Mouse (Mus musculus): Measurements from ENCODE around the gene Gstm5. TPM values are rescaled to one million over a fixed set of nuclear protein-coding genes. Genes with fewer than 3 reads are reported as not detected.

Gstm5 gene
- polyA plus RNA-seq, 1 experiment: 20.7 TPM

- H3K4me3 ChIP-seq (ENCODE audit: insufficient read depth, poor library complexity, severe bottlenecking): no peak overlapping the region
- no peaks in the 10 kb centered on the region for H3K36me3 ChIP-seq (ENCODE audit: control insufficient read depth, insufficient read depth)
- H3K79me3 ChIP-seq (ENCODE audit: low read depth): no peaks in the 10 kb centered on the region
- H3K79me2 ChIP-seq (ENCODE audit: control insufficient read depth, insufficient read depth): no peaks in the 10 kb centered on the region
- H3K27me3 ChIP-seq (ENCODE audit: control insufficient read depth, insufficient read depth, insufficient read length): no peaks in the 10 kb centered on the region
- no peak for TF ChIP-seq FOSL1 (IDR thresholded peaks at IDR 0.05; ENCODE audit: insufficient read depth, low read length, poor library complexity, severe bottlenecking)
- TF ChIP-seq USF1 (IDR thresholded peaks at IDR 0.05; ENCODE audit: low read depth): no peak
- peak; percentile 70 for TF ChIP-seq CTCF (IDR thresholded peaks at IDR 0.05; ENCODE audit: control insufficient read depth, insufficient read depth, insufficient read length)
- H3ac ChIP-seq (ENCODE audit: control insufficient read depth, insufficient read length, low read depth): no peak overlapping the region
Observed at GRCm38 (mm10) chr3:107939403-107939802, 43.8 kb downstream of the Gstm5 start.

GRCm38 (mm10) chr3:107939830-107940229 is 44.2 kb downstream of the Gstm5 start:
- H3K36me3 ChIP-seq (ENCODE audit: control insufficient read depth, insufficient read depth): no peaks in the 10 kb centered on the region
- H3K27me3 ChIP-seq (ENCODE audit: control insufficient read depth, insufficient read depth, insufficient read length): no peaks in the 10 kb centered on the region
- no peak for TF ChIP-seq CEBPB (IDR thresholded peaks at IDR 0.05; ENCODE audit: low read depth)
- TF ChIP-seq MYOG (IDR thresholded peaks at IDR 0.05; ENCODE audit: control insufficient read depth, extremely low read depth, insufficient read length): no peak
- TF ChIP-seq MYOD1 (IDR thresholded peaks at IDR 0.05; ENCODE audit: control insufficient read depth, insufficient read length, low read depth): no peak
- TF ChIP-seq CTCF (IDR thresholded peaks at IDR 0.05; ENCODE audit: control insufficient read depth, insufficient read depth, insufficient read length): no peak
- no peaks in the 10 kb centered on the region for H3K79me2 ChIP-seq (ENCODE audit: control insufficient read depth, insufficient read depth)
- H3K4me3 ChIP-seq (ENCODE audit: insufficient read depth, poor library complexity, severe bottlenecking): no peak overlapping the region
- no peaks in the 10 kb centered on the region for H3K79me3 ChIP-seq (ENCODE audit: low read depth)
- no peak overlapping the region for H3ac ChIP-seq (ENCODE audit: control insufficient read depth, insufficient read length, low read depth)

DNA sequence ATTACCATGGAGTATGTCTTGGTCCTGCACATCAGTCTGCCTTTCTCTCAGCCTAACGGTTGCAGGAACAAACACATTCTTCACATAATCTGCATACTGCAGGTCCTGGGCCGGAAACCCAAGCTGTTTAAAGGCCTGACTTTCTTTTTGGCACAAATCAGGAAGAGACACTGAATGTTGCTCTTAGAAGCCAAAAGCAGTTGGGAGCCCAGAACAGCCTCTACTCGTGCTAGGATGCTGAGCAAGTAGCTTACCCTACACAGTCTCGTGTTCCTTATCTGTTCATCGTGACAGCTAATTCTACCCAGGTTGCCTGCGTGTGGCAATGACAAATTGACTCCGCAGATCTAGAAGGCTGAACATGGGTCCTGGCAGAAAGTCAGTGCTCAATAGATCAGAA is 44.9 kb downstream of the Gstm5 start:
- Histone ChIP-seq H3K79me2 (ENCODE audit: control insufficient read depth, insufficient read depth) (no peaks in the 10 kb centered on the region), H3K79me3 (ENCODE audit: low read depth) (no peaks in the 10 kb centered on the region), H3K36me3 (ENCODE audit: control insufficient read depth, insufficient read depth) (no peaks in the 10 kb centered on the region), H3ac (ENCODE audit: control insufficient read depth, insufficient read length, low read depth) (no peak overlapping the region), H3K4me3 (ENCODE audit: insufficient read depth, poor library complexity, severe bottlenecking) (no peak overlapping the region), H3K27me3 (ENCODE audit: control insufficient read depth, insufficient read depth, insufficient read length) (no peaks in the 10 kb centered on the region)
- TF ChIP-seq FOSL1 (IDR thresholded peaks at IDR 0.05; ENCODE audit: insufficient read depth, low read length, poor library complexity, severe bottlenecking) (no peak), MYOG (IDR thresholded peaks at IDR 0.05; ENCODE audit: control insufficient read depth, extremely low read depth, insufficient read length) (no peak), MAX (IDR thresholded peaks at IDR 0.05) (no peak), MYOD1 (IDR thresholded peaks at IDR 0.05; ENCODE audit: control insufficient read depth, insufficient read length, low read depth) (no peak), CEBPB (IDR thresholded peaks at IDR 0.05; ENCODE audit: low read depth) (no peak), USF1 (IDR thresholded peaks at IDR 0.05; ENCODE audit: low read depth) (no peak), CTCF (IDR thresholded peaks at IDR 0.05; ENCODE audit: control insufficient read depth, insufficient read depth, insufficient read length) (no peak)

GRCm38 (mm10) chr3:107941261-107941660 is 45.6 kb downstream of the Gstm5 start:
- Histone ChIP-seq H3K79me2 (ENCODE audit: control insufficient read depth, insufficient read depth) (no peaks in the 10 kb centered on the region), H3ac (ENCODE audit: control insufficient read depth, insufficient read length, low read depth) (no peak overlapping the region), H3K36me3 (ENCODE audit: control insufficient read depth, insufficient read depth) (no peaks in the 10 kb centered on the region), H3K4me3 (ENCODE audit: insufficient read depth, poor library complexity, severe bottlenecking) (no peak overlapping the region), H3K27me3 (ENCODE audit: control insufficient read depth, insufficient read depth, insufficient read length) (peaks cover 3% of the 10 kb centered on the region), H3K79me3 (ENCODE audit: low read depth) (no peaks in the 10 kb centered on the region)
- TF ChIP-seq MYOG (IDR thresholded peaks at IDR 0.05; ENCODE audit: control insufficient read depth, extremely low read depth, insufficient read length) (no peak), MYOD1 (IDR thresholded peaks at IDR 0.05; ENCODE audit: control insufficient read depth, insufficient read length, low read depth) (no peak), CEBPB (IDR thresholded peaks at IDR 0.05; ENCODE audit: low read depth) (no peak), CTCF (IDR thresholded peaks at IDR 0.05; ENCODE audit: control insufficient read depth, insufficient read depth, insufficient read length) (no peak), USF1 (IDR thresholded peaks at IDR 0.05; ENCODE audit: low read depth) (no peak), FOSL1 (IDR thresholded peaks at IDR 0.05; ENCODE audit: insufficient read depth, low read length, poor library complexity, severe bottlenecking) (no peak), MAX (IDR thresholded peaks at IDR 0.05) (no peak)

GRCm38 (mm10) chr3:107943239-107943990 is 47.8 kb downstream of the Gstm5 start, which contains the start of gene Gstm6:
Gene Gstm6 (minus strand): TSS chr3:107943749.
- Histone ChIP-seq H3K27me3 (ENCODE audit: control insufficient read depth, insufficient read depth, insufficient read length) (peaks cover 11% of the 10 kb centered on the region), H3K79me2 (ENCODE audit: control insufficient read depth, insufficient read depth) (no peaks in the 10 kb centered on the region), H3ac (ENCODE audit: control insufficient read depth, insufficient read length, low read depth) (no peak within 1 kb of the TSS), H3K36me3 (ENCODE audit: control insufficient read depth, insufficient read depth) (no peaks in the 10 kb centered on the region), H3K79me3 (ENCODE audit: low read depth) (no peaks in the 10 kb centered on the region), H3K4me3 (ENCODE audit: insufficient read depth, poor library complexity, severe bottlenecking) (no peak within 1 kb of the TSS)
- TF ChIP-seq MYOG (IDR thresholded peaks at IDR 0.05; ENCODE audit: control insufficient read depth, extremely low read depth, insufficient read length) (no peak), FOSL1 (IDR thresholded peaks at IDR 0.05; ENCODE audit: insufficient read depth, low read length, poor library complexity, severe bottlenecking) (no peak), CEBPB (IDR thresholded peaks at IDR 0.05; ENCODE audit: low read depth) (no peak), CTCF (IDR thresholded peaks at IDR 0.05; ENCODE audit: control insufficient read depth, insufficient read depth, insufficient read length) (no peak)

DNA sequence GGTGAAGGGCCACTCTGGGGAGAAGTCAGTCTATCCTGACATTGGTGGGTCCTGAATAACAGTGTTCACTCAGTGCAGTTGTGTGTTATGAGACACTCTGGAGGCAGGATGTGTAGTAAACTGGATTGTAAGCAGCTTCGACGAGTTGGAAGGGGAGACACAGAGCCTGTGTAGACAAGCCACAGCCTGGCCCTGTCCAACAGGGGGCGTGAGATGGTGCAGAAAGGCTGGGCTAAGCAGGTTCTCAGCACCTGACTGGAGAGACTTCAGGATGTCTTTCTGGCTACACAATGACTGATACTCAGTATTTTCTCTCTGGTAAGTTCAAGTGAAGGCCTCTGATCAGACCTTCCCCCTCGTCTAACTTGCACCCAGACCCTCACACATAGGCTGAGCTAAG is 50.1 kb downstream of the Gstm5 start:
- Histone ChIP-seq H3K36me3 (ENCODE audit: control insufficient read depth, insufficient read depth) (no peaks in the 10 kb centered on the region), H3ac (ENCODE audit: control insufficient read depth, insufficient read length, low read depth) (no peak overlapping the region), H3K79me3 (ENCODE audit: low read depth) (no peaks in the 10 kb centered on the region), H3K79me2 (ENCODE audit: control insufficient read depth, insufficient read depth) (no peaks in the 10 kb centered on the region), H3K27me3 (ENCODE audit: control insufficient read depth, insufficient read depth, insufficient read length) (peaks cover 25% of the 10 kb centered on the region), H3K4me3 (ENCODE audit: insufficient read depth, poor library complexity, severe bottlenecking) (no peak overlapping the region)
- TF ChIP-seq MYOD1 (IDR thresholded peaks at IDR 0.05; ENCODE audit: control insufficient read depth, insufficient read length, low read depth) (no peak), CEBPB (IDR thresholded peaks at IDR 0.05; ENCODE audit: low read depth) (no peak), USF1 (IDR thresholded peaks at IDR 0.05; ENCODE audit: low read depth) (no peak)

Other genes starting within 250 kb of the Gstm5 start
- gene Ahcyl1, start 199.3 kb upstream of the Gstm5 start, polyA plus RNA-seq (2012; fragmentation: generic; extraction: Trizol): 72.1 TPM
- 169 TPM for gene Csf1, start 135.4 kb upstream of the Gstm5 start, polyA plus RNA-seq (2012; fragmentation: generic; extraction: Trizol)
- not detected for gene Eps8l3, start 18.6 kb upstream of the Gstm5 start, polyA plus RNA-seq (2012; fragmentation: generic; extraction: Trizol)
- gene Gstm7, start 36.0 kb downstream of the Gstm5 start, polyA plus RNA-seq (2012; fragmentation: generic; extraction: Trizol): 0.21 TPM
- not detected for gene Gstm6, start 47.9 kb downstream of the Gstm5 start, polyA plus RNA-seq (2012; fragmentation: generic; extraction: Trizol)
- gene Gstm3, start 73.5 kb downstream of the Gstm5 start, polyA plus RNA-seq (2012; fragmentation: generic; extraction: Trizol): not detected
- 7.7 TPM for gene Gstm2, start 90.6 kb downstream of the Gstm5 start, polyA plus RNA-seq (2012; fragmentation: generic; extraction: Trizol)
- gene Gstm1, start 122.2 kb downstream of the Gstm5 start, polyA plus RNA-seq (2012; fragmentation: generic; extraction: Trizol): 89.8 TPM
- 0.39 TPM for gene Gstm4, start 149.1 kb downstream of the Gstm5 start, polyA plus RNA-seq (2012; fragmentation: generic; extraction: Trizol)
- 58.3 TPM for gene Ampd2, start 190.8 kb downstream of the Gstm5 start, polyA plus RNA-seq (2012; fragmentation: generic; extraction: Trizol)
- gene Gnat2, start 197.0 kb downstream of the Gstm5 start, polyA plus RNA-seq (2012; fragmentation: generic; extraction: Trizol): 1.1 TPM